Mouse (Mus musculus) cerebellum, adult 2 months (tissue): ENCODE data around the gene Nudt12.

Experiments
- CTCF ChIP-seq: fragments of 200-500 bp; IDR thresholded peaks from 2 replicates; pipeline ENCODE4 v1.5.1; 2011; ENCODE audit warnings: low read depth, mild to moderate bottlenecking, control low read depth, low read length, moderate library complexity, borderline replicate concordance; ENCODE audit not compliant: insufficient read depth
- POLR2A ChIP-seq: fragments of 200-500 bp; IDR thresholded peaks from 2 replicates; pipeline ENCODE4 v1.6.1; 2011; ENCODE audit warnings: low read length, control low read depth, borderline replicate concordance; ENCODE audit not compliant: insufficient read depth

- TF ChIP-seq CTCF (no peak), POLR2A (no peak)
Measured at GRCm38 (mm10) chr17:59033445-59033844, 20.3 kb upstream of the Nudt12 start.
